Mouse (Mus musculus) induced T-regulatory cell, adult 2 months (primary cell): ENCODE measurements around the gene Sec24d.

Experiments used
- DNase-seq: peaks from one replicate; pipeline ENCODE4 v3.0.0-alpha.2; 2012; ENCODE audit warnings: low read depth

Sec24d gene

DNA sequence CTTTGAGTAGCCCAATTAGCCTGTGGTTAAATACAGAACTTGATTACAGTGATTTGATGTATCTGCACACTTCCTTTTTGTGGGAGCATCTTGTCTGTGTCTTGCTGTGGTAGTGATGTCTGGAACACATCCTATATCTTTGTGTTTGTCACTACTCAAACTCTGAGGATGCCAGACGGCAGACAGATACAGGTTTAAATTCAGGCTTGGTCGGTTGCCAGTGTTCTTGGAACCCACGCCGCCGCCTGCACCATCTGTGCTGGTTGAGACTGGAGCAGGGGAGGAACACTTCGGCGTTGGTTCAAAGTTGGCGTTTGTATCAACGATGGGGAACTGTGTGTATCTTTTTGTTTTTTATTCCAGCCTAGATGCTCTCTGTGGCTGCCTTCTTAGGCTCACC is 31.0 kb downstream of the Sec24d start:
- DNase-seq: no peak

DNA sequence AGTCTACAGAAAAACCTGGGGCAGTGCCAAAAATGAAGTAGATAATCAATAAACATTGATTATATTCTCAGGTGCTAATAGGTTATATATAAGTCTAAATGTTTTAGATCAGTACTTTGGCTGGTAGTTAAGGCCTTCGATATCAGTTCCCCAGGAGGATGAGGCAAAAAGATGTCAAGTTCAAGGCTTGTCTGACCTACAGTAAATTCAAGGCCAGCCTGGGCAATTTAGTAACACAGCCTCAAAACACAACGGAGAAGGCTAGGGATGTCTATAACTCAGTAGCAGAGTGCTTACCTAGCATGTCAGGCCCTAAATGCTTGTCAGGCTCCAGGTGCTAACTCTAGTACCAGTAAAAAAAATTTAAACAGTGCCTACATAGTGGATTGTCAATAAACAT is 34.3 kb downstream of the Sec24d start:
- no peak for DNase-seq

DNA sequence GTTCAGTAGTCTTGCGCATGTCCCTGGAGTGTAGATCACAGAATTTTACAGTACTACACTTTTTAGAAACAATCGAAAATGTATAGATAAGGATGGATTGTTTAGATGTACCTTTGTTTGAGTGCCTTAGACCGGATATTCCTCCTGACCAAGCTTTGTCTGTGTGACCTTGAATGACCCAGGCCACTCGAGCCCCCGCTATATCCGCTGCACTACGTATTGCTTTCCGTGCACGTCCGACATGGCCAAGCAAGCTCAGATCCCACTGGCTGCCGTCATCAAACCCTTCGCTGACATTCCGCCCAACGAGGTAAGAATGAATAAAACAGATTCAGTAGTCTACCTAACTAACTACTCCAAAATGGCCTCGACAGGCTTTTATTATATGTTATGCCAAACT is 38.4 kb downstream of the Sec24d start:
- DNase-seq: no peak

DNA sequence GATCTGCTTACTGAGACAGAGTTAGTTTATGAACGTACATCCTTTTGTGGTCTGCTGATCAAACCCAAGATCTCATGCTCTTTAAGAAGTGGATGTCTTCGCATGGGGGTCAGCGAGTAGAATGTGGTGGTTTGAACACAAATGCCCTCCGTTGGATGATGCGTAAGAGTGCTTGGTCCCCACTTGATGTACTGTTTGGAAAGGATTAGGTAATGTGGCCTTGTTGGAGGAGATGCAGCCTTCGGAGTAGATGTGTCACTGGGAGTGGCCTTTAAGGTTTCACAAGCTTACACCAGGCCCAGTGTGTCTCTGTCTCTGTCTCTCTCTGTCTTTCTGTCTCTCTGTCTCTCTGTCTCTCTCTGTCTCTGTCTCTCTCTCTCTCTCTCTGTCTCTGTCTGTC is 40.2 kb downstream of the Sec24d start:
- DNase-seq: no peak

DNA sequence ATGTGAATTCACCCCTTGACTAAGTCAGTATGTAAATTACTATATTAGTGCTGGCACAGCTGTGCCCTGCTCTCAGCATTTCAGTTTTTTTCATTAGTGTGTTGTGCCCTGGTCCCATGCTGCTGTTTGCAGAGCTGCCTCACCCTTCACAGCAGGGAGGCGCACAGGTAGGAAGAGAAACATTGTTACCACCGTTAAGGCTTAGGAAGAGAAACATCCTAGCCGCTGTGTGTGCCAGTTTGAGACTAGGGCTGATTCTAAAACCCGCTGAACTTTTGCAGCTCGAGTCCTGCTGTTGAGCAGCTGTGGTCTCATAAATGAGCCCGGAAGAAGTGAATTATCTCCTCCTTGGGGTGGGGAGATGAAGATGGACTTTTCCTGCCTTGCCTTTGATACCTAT is 41.9 kb downstream of the Sec24d start:
- DNase-seq: no peak

DNA sequence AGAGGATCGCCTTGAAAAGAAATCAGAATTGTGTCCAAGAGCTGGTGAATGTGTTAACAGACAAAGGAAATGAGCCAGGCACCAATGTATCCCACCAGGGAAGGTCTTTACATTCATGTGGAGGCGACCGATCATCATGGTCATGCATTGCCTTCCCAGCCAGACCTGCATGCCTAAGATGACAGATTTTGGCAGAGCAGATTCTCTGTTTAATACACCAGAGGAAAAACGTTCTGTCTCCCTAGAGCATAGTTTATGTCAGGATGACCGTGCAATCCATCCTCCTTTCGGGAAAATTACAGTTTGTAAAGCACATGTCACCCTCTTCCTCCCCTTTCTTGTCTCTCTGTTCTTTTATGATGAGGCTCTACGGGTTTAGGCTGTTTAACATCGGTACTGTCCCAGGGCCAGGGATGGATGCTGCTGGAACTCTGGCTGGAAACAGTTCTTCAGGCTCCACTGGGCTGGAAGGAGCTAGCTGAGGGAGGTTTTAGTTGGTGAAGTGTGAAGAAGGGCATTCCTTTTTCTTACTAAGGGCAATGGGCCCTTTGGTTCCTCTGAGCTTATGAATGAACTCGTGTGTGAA is 45.3 kb downstream of the Sec24d start:
- DNase-seq: no peak

DNA sequence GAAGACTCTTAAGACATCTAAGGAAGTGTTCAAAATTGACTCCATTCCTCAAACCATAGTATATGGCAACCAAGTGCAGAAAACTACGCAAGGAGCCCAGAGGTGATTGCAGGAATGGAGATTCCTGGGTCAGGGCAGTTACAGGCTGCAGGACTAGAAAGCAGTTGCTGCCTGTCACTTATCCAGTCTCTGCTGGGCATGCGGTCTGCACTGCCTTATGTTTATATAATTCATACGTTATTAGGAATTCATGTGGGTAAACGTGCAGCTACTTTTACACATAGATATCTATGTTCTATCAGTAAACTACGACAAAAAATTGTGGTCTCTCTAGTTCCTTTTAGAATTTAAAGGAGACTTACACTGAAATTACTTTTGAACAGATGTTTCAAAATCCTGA is 46.2 kb downstream of the Sec24d start:
- DNase-seq: no peak

DNA sequence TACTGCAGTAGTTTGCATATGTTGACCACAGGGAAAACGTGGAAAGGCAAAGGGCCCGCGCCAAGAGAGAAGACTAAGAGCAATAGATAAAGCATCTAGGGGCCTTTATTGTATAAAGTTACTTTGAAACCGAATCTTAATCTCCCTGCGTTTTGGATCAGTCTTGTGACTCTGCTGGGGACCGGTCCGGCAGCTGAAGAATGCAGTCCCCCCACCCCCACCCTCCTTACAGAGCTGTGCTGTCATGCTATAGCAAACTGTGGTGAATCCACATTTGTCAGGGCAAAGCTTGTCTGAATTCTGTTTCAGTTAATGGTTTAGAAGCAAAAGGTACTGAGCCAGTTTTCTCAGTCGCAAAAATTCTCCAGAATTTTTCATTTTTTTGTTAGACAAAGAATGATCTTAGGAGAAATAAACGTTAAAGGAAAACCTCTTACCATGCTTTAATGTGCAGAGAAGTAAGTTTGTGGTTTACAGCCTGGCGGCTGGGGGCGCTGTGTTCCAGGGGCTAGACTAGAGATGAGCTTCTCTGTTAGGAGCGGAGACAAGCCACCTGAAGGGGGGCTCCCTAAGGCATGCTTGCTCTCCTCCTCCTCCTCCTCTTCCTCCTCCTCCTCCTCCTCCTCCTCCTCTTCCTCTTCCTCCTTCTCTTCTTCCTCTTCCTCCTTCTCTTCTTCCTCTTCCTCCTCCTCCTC is 46.8 kb downstream of the Sec24d start:
- DNase-seq: no peak

DNA sequence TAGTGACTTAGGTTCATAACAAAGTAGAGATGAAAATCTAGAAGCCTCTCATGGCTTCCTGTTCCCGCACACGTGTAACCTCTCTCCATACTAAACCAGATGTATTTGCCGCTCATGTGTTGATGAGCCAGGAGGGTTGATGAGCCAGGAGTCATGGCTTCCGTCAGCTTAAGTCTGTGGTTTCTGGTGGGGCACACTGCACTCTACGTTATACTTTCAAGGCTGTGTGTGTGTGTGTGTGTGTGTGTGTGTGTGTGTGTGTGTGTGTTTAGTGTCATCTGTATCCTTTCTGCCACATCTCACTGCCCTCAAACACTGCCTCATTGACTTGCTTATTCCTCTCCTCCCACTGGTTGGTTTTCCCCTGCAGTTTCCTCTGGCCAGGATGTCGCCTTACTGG is 48.8 kb downstream of the Sec24d start:
- DNase-seq: peak; percentile 14

DNA sequence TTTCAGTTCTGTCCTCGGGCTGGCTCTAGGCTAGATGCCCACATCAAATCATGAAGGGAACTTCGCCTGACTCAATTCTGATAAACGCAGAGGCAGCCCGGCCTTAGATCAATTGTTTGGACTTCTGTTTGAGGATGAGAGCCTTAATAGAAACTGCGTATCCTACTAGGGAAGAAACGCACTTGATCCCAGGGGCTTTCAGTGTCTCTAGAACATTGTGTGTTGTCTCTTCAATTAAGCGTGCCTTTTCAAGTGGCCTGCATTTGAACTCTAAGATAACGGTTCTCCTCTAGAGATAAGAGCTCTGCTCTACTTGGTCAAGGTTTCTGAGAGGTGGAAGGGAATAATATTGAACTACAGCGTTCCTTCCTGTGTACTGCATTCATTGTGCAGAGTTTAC is 49.8 kb downstream of the Sec24d start:
- DNase-seq: no peak

DNA sequence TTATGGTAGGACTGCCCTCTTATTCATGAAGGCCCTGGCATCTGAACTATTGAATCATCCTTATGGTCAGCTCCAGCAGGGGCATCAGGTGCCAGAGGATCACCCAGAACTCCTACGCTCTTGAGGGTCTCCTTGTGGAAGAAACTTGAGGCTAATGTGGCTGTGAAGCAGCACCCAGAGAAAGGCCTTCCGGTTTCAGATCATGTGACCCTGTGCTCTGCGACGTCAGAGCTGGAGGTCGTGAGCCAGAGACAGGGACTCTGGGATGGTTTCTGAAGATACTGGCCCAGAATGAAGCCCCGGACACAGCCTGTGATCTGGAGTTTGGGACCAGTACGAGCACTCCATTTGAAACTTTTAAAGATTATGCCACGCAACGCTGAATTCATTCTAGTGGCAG is 53.1 kb downstream of the Sec24d start:
- no peak for DNase-seq

DNA sequence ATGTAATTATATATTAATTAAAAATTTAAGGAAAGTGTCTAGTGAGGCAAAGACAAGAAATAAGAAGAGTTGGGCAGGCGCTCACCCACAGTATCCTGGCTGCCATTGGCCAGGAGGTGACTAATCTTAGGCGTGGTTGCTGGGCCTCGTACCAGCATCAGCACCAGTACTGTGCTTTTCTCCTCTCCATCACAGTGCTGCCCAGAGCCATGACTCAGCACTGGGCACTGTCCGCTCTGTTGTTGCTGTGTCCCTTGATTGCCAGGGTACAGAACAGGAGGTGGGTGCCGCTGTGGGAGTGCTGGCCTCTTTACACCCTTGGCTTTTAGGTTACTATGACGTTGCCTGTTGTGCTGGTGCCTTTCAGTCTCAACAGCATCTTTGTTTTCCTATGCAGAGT is 54.4 kb downstream of the Sec24d start:
- DNase-seq: no peak

DNA sequence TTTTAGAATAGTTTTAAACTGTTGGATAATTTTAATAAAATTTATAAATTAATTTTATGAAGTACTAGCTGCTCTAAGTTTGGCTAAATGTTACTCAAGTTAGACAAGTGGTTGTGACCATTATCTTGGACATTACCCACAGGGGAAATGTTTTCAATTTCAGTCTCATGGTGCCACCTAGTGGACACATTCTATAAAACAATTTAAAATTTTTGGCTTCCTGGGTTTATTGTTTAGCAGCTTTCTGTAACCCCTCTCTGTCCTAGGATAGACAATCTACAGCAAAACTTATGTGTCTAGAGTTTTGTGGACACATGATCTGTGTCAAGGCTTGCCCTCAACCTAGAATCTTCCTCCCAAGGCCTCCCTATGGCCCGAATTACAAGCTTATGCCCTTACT is 54.9 kb downstream of the Sec24d start:
- DNase-seq: peak; percentile 74

DNA sequence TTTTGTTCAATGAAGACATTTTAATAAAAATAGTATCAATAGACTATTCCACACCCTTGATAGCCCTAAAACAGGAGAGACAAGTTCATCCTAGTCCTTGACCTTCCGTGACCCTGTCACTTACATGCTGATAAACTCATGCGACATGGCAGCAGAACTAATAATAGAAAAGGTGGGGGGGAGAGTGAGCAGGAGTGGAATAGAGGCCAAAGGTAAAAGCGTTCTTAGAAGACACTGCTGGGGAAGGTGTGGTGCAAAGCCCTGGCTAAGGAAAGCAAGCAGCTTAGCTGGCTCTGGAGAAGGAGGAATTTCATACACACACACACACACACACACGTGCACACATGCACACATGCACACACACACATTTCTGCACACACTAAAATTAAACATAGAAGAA is 57.1 kb downstream of the Sec24d start:
- DNase-seq: no peak

DNA sequence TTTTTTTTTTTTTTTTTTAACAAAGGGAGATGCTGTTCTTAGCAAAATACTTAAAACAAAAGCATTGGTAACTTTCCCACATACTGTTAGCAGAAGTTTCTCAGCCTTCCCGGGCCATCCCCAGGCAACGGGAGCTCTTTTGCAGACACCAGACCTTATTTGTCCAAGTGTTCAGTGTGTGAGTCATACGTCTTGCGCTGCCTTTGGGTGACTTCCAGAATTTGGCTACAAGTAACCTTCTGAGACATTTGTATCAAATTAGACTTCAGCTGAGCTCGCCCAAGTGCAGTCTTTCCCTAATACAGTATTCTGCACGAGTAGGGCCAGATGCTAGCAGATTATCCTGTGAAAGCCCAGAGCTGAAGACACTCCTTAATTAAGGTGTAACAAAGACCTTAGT is 62.0 kb downstream of the Sec24d start:
- no peak for DNase-seq

DNA sequence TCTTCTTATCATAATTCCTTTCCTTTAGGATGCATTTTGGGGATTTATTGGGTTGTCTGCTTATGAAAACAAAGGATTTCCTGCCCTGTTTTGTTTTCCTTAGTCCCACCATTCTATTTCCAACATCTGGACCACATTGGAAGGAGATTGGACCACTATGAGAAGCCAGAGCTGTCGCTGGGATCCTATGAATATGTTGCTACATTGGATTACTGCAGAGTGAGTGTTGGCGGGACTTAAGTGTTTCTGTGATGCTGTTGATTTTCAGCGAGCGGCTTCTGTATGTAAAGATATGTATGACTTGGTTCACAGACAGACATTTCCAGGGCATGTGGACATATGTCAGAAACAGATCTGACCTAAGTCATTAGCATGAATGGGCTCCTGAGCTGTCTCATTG is 63.0 kb downstream of the Sec24d start:
- no peak for DNase-seq

DNA sequence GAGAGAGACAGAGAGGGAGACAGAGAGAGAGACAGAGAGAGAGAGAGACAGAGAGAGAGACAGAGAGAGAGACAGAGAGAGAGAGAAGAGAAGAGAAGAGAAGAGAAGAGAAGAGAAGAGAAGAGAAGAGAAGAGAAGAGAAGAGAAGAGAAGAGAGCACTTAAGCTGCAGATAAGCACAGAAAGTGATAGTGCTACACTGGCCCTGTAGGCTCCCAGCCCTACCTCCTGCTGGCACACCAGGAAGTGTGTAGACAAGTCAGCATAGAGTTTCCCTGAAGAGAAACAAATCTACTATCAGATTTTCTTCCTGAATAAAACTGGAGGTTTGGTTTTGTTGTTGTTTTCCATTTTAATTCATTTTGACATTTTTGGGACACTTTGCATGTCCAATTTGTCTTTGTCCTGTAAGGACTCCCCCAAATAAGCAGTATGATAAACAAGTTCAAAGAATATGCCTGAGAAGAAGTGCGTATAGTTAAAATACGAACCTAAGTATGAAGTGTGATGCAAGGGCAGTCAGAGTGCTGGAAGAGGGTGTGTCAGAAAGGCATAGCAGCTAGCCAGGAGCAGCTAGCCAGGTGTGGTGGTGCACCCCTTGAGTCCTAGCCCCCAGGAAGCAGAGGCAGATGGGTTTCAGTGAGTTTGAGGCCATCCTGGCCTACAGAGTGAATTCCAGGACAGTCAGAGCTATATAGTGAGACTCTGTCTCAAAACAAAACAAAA is 65.2 kb downstream of the Sec24d start:
- DNase-seq: no peak

DNA sequence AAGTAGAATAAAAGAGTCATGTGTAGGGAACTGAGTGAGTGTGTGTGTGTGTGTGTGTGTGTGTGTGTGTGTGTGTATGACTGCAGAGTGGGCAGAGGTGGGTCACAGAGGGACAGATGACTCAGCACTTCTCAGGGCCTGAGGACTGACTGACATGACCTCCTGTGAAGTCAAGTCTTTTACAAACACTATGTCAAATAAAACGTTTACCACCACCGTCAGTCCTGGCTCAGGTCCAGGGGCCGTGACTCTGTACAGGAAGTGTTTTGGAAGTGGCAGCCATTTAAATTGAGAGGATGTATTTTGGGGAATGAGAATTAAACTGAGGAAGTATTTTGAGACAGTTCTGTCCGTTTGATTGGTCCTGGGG is 65.8 kb downstream of the Sec24d start:
- no peak for DNase-seq

DNA sequence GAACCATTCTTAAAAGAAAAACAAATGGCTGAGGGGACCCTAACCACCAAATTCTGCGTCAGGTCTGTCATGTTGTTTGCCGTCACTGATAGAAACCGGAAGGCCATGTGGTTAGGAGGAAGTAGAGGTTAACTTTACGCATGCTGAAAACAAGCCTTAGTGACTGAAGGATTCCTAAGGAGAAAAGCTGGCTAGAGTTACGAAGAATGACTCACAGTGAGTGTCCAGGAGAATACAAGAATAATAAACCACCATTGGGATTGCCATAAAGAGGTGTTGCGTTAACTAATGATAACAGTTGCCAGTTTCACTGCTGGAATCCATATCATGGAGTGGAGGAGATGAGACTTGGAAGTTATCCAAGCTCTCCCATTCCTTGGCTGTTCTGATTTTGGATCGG is 67.7 kb downstream of the Sec24d start:
- peak; percentile 28 for DNase-seq

DNA sequence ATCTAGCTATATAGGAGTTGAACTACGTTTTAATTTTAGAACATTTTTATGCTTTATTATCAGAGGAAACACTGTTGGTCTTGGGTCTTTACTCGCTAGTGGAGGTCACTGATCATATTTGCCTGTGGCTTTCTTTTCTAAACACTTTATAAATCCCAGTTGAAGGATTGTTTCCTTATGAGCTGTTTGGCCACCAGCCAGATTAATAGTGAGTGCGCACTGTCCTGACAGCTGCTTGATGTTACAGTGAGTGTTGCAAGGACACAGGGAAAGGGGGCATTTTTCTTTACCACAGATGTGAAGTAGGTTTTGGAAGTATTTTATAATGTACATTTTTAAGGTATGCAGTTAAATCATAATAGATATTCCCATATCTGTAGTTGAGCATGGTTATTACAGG is 68.2 kb downstream of the Sec24d start:
- DNase-seq: no peak

DNA sequence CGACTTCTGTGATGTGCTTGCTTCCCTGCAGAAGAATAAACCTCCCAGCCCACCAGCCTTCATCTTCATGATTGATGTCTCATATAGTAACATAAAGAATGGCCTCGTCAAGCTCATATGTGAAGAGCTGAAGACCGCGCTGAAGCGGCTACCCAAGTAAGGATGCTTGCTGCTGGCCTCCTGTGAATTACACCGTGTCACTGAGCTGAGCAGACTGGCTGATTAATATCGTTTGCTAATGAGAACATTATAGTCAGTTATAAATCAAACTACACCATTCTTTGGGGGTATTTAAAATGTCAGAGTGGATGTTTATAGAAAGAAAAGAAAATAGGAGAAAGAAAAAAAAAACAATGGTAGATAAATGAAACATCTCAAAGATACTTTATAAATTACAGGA is 69.2 kb downstream of the Sec24d start:
- no peak for DNase-seq

DNA sequence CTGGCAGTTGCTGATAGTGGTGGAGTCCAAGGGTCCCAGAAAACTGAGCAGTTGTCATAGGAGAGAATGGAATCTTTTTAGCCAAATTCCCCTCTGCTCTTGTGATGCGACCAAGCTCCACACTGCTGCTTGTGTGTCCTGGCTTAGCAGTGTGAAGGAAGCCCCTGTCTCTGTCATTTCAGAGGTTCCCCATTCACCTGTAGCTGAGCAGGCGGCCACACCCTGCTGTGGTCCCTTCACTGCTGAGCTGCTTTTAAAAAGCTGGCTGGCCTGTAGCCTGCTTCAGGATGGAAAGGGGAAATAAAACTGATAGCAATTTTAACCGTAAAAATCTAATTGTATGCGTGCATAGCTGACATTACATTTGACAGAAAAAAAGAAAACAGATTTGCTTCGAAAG is 69.7 kb downstream of the Sec24d start:
- no peak for DNase-seq

DNA sequence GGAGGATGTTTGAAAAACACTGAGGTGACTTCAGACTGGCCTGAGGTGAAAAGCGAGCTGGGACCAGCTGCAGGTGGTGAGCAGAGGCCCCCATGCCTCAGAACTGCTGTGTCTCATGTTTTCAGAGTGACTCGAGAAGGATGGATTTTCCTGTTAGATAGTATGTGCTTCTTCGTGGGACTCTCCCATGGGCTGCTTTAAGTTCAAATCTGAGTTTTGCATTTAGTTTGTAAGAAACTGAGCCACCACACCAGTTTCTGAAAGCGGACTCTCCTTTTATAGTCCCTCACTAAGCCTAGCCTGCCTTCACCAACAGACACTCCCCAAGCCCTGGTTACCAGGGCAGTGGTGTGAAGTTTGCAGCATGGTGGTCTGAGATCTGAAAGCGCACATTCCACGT is 70.6 kb downstream of the Sec24d start:
- no peak for DNase-seq

DNA sequence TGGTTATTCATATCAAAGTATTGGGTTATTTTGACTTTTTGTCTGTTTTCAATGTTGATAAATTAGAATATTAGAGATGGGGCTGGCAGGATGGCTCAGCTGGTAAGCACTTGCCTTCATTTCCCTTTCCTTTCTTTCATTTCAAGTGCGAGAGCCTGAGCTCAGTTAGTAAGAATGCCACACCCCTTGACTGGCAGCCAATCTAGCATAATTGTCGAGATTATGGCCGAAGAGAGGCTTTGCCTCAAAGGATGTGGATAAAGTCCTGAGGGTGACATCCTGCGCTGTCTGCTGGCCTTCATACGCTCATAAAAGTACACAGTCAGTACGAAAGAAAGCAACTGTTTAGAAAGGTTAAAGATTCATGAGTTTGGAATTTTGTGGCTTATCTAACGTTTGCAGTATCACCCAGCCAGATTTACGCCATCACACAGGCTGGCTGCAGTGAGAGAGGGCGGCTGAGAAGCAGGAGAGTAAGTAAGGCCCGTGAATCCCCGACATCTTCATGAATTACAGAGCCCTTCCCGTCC is 71.5 kb downstream of the Sec24d start:
- DNase-seq: no peak
